ENCODE assay signal across 28 mouse cellular contexts in genomic region chr1:152269936-152270702, GRCm38 (mm10).
DNase-seq lines count a peak whose midpoint lies in the region; ATAC-seq and TF ChIP-seq lines count a peak whose summit lies in the region.
"Had no signal": no experiment of that assay in that cellular context is flagged by ENCODE, and none has a peak within 500 bp of the region (broad histone marks: within the 10 kb centered on the region; RNA-seq: fewer than 3 reads in every experiment).

No protein-coding gene starts in this region.

- WGBS in midbrain, embryonic 15.5 days, result 54% methylated on average over 10 of the region's 10 CpGs
- 60% methylated on average over 10 of the region's 10 CpGs for WGBS in midbrain, postnatal 0 days

- H3K4me2 ChIP-seq in midbrain, embryonic 15.5 days, result no peak overlapping the region
- no peak overlapping the region for H3K4me2 ChIP-seq in midbrain, postnatal 0 days (ENCODE audit: low read depth, low read length, poor library complexity, severe bottlenecking)
- H3K4me2 ChIP-seq: embryonic facial prominence, embryonic 12.5 days; heart, embryonic 15.5 days; limb, embryonic 12.5 days; liver, embryonic 11.5 days; neural tube, embryonic 12.5 days; stomach, embryonic 15.5 days had no signal

- DNase-seq in heart, adult 11 months, result peak; percentile 35
- DNase-seq in heart, postnatal 14 days, result no peak
- DNase-seq in midbrain, postnatal 0 days (ENCODE audit: low spot score), result no peak
- DNase-seq in brain, embryonic 14.5 days (ENCODE audit: low read depth), result peak; percentile 43
- DNase-seq in naive thymus-derived CD4-positive, alpha-beta T cell, adult 2 months (ENCODE audit: low read depth), result peak; percentile 66
- no peak for DNase-seq in lung, postnatal 10 days
- DNase-seq in cerebellum, adult 18-20 months, result no peak
- DNase-seq: adrenal gland, adult 8-10 months; cerebellum, adult 2 months; cerebellum, postnatal 25 days; forebrain, postnatal 0 days; gastrocnemius, postnatal 25 days; heart, postnatal 4 days; kidney, postnatal 25 days; lung, adult 18-20 months; lung, postnatal 14 days; right cerebral cortex, adult 18-20 months; right cerebral cortex, postnatal 4 days; thymus, adult 2 months had no signal

- no peaks in the 10 kb centered on the region for H3K36me3 ChIP-seq in midbrain, embryonic 15.5 days (replicated peaks)
- H3K36me3 ChIP-seq in midbrain, postnatal 0 days (ENCODE audit: insufficient read depth, low read length), result no peaks in the 10 kb centered on the region
- H3K36me3 ChIP-seq: embryonic facial prominence, embryonic 12.5 days; heart, embryonic 15.5 days; limb, embryonic 12.5 days; neural tube, embryonic 12.5 days; stomach, embryonic 15.5 days had no signal

- H3K27me3 ChIP-seq in midbrain, embryonic 15.5 days (replicated peaks), result no peaks in the 10 kb centered on the region
- H3K27me3 ChIP-seq in midbrain, postnatal 0 days (ENCODE audit: insufficient read depth, low read length), result no peaks in the 10 kb centered on the region
- H3K27me3 ChIP-seq: embryonic facial prominence, embryonic 12.5 days; heart, embryonic 15.5 days; limb, embryonic 12.5 days; neural tube, embryonic 12.5 days; Patski; stomach, embryonic 15.5 days had no signal

- no peak overlapping the region for H3K4me3 ChIP-seq in midbrain, embryonic 15.5 days
- no peak overlapping the region for H3K4me3 ChIP-seq in midbrain, postnatal 0 days (ENCODE audit: low read depth, low read length)
- H3K4me3 ChIP-seq: embryonic facial prominence, embryonic 12.5 days; heart, embryonic 15.5 days; limb, embryonic 12.5 days; neural tube, embryonic 12.5 days; stomach, embryonic 15.5 days had no signal

- intact Hi-C loops in heart, postnatal 14 days (cut with DNase I), result no loop called here

- TF ChIP-seq CTCF in midbrain, postnatal 0 days (IDR thresholded peaks at IDR 0.05), result no peak
- no peak for TF ChIP-seq CTCF in brain, embryonic 14.5 days (IDR thresholded peaks at IDR 0.05; ENCODE audit: borderline replicate concordance, extremely low read depth, insufficient read depth, insufficient read length)

- no peak overlapping the region for H3K9ac ChIP-seq in midbrain, embryonic 15.5 days
- H3K9ac ChIP-seq in midbrain, postnatal 0 days (replicated peaks; ENCODE audit: low read length, poor library complexity, severe bottlenecking), result no peak overlapping the region
- H3K9ac ChIP-seq: embryonic facial prominence, embryonic 12.5 days; forebrain, postnatal 0 days; heart, embryonic 15.5 days; limb, embryonic 12.5 days; neural tube, embryonic 12.5 days; stomach, embryonic 15.5 days had no signal

- H3K9me3 ChIP-seq in midbrain, embryonic 15.5 days, result no peaks in the 10 kb centered on the region
- H3K9me3 ChIP-seq in midbrain, postnatal 0 days (ENCODE audit: low read length), result no peaks in the 10 kb centered on the region
- H3K9me3 ChIP-seq: embryonic facial prominence, embryonic 12.5 days; heart, embryonic 15.5 days; limb, embryonic 12.5 days; neural tube, embryonic 12.5 days; stomach, embryonic 15.5 days had no signal

- peak; percentile 60; the same call in 1 of the 2 replicates for ATAC-seq in midbrain, embryonic 15.5 days (replicated peaks)
- ATAC-seq in midbrain, postnatal 0 days (ENCODE audit: low FRiP score), result no peak
- ATAC-seq: forebrain, postnatal 0 days; intestine, postnatal 0 days; Patski had no signal

- no peak for TF ChIP-seq POLR2A in brain, embryonic 14.5 days (IDR thresholded peaks at IDR 0.05; ENCODE audit: borderline replicate concordance, extremely low read depth, insufficient read depth, insufficient read length, poor library complexity, severe bottlenecking)

- no peak overlapping the region for H3K27ac ChIP-seq in midbrain, embryonic 15.5 days
- H3K27ac ChIP-seq in midbrain, postnatal 0 days (ENCODE audit: low read depth, low read length), result no peak overlapping the region
- H3K27ac ChIP-seq: embryonic facial prominence, embryonic 12.5 days; heart, embryonic 15.5 days; limb, embryonic 12.5 days; neural tube, embryonic 12.5 days; stomach, embryonic 15.5 days had no signal

- H3K4me1 ChIP-seq in midbrain, embryonic 15.5 days, result no peaks in the 10 kb centered on the region
- H3K4me1 ChIP-seq in midbrain, postnatal 0 days (ENCODE audit: insufficient read depth, low read length), result no peaks in the 10 kb centered on the region
- H3K4me1 ChIP-seq: embryonic facial prominence, embryonic 12.5 days; heart, embryonic 15.5 days; limb, embryonic 12.5 days; neural tube, embryonic 12.5 days; stomach, embryonic 15.5 days had no signal

Comparison
In these comparisons a context has a peak if more than half of its experiments do, and no peak if none do; other contexts are left out.
1. DNase-seq: peak in heart, adult 11 months (single experiment), brain, embryonic 14.5 days (single experiment) and naive thymus-derived CD4-positive, alpha-beta T cell, adult 2 months (single experiment); none in heart, postnatal 14 days (0 of 2), midbrain, postnatal 0 days (single experiment), lung, postnatal 10 days (single experiment) and cerebellum, adult 18-20 months (0 of 2).